Mouse (Mus musculus) hindbrain, postnatal 0 days (tissue): ENCODE data around the gene Sh3gl2. TPM values are rescaled to one million over a fixed set of nuclear protein-coding genes. Genes with fewer than 3 reads are reported as not detected.

ENCODE experiments used
- ATAC-seq: fragments of 200-750 bp; cut with Nextera tagmentation; 2 replicates; pipeline ENCODE4 v1.8.0; 2017; ENCODE audit warnings: mild to moderate bottlenecking, moderate TSS enrichment, moderate library complexity
- DNase-seq: peaks from one replicate; pipeline ENCODE4 v3.0.0-alpha.2; 2015; ENCODE audit warnings: low spot score
- H3K27ac ChIP-seq: fragments of 300-500 bp; sonication (generic); 2 replicates; pipeline ENCODE4 v1.5.1; 2014; ENCODE audit warnings: mild to moderate bottlenecking
- H3K27me3 ChIP-seq: fragments of 300-500 bp; sonication (generic); 2 replicates; pipeline ENCODE4 v1.6.1; 2014; ENCODE audit warnings: low read length, mixed read lengths; ENCODE audit not compliant: insufficient read depth
- H3K36me3 ChIP-seq: fragments of 300-500 bp; sonication (generic); 2 replicates; pipeline ENCODE4 v1.6.1; 2014; ENCODE audit warnings: low read length, mixed read lengths; ENCODE audit not compliant: insufficient read depth
- H3K4me1 ChIP-seq: fragments of 300-500 bp; sonication (generic); 2 replicates; pipeline ENCODE4 v1.6.1; 2014; ENCODE audit warnings: antibody characterized with exemption, low read length, mixed read lengths; ENCODE audit not compliant: insufficient read depth
- H3K4me2 ChIP-seq: fragments of 300-500 bp; sonication (generic); 2 replicates; pipeline ENCODE4 v1.6.1; 2014; ENCODE audit warnings: low read depth, mild to moderate bottlenecking, low read length, moderate library complexity, mixed read lengths
- H3K4me3 ChIP-seq: fragments of 300-500 bp; sonication (generic); 2 replicates; pipeline ENCODE4 v1.5.1; 2014; ENCODE audit warnings: low read length
- H3K9ac ChIP-seq: fragments of 300-500 bp; sonication (generic); replicated peaks from 2 replicates; pipeline ENCODE4 v1.6.1; 2014; ENCODE audit warnings: mild to moderate bottlenecking, low read length, moderate library complexity, mixed read lengths
- H3K9me3 ChIP-seq: fragments of 300-500 bp; sonication (generic); 2 replicates; pipeline ENCODE4 v1.6.1; 2016; ENCODE audit warnings: low read length, mixed read lengths
- CTCF ChIP-seq: IDR thresholded peaks from 2 replicates; pipeline ENCODE4 v1.5.1; 2016; ENCODE audit warnings: antibody characterized with exemption, control low read depth, low read depth
- WGBS: fragments of 180-500 bp; shearing (Covaris S2); extraction: QIAGEN DNeasy Blood & Tissue Kit; methylation state at CpG from one replicate; pipeline ENCODE4 v1.1.7; 2014; 5-methylcytosine and 5-hydroxymethylcytosine counted together
- polyA plus RNA-seq: library from polyadenylated mRNA; unstranded; fragments of >200 nt; fragmentation: Nextera tagmentation; extraction: Ambion mirVana; gene quantifications from 2 replicates; pipeline ENCODE4 v1.2.1, GENCODE M21; 2015
- total RNA-seq: library from RNA; depleted of rRNA; stranded (reverse); fragments of >200 nt; gene quantifications from 2 replicates; pipeline ENCODE4 v1.2.3, GENCODE M21; 2014

The Sh3gl2 gene
- total and polyA plus RNA-seq, 2 experiments from 2014 or later = 41.9 to 129 TPM

DNA sequence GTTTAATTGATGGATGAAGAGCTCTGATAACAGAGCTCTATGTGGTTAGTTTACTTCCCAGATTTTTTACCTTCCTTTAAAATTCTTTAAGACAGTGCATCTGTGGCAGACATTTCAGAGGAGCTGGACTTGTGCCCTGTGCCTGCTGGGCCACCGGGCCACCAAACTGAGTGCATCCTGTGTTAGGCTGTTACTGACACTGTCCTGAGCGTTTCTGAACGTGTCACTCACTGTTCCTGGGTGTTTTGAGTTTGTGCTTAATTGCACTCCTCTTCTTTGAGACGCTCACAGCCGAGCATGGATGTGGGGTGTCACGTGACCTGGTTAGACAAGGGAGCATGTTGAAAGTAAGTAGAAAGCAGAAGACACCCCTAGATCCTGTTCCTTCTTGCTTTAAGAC lies 57.2 kb downstream of the Sh3gl2 start:
- ATAC-seq = 0 out of 2 replicates have a peak, but pooled peaks have one; percentile 27
- H3K4me2 ChIP-seq = no peak overlapping the region
- no peaks in the 10 kb centered on the region for H3K36me3 ChIP-seq
- H3K27me3 ChIP-seq = no peaks in the 10 kb centered on the region
- no peak overlapping the region for H3K9ac ChIP-seq
- WGBS = 31% methylated on average over 6 of the region's 6 CpGs
- TF ChIP-seq CTCF = no peak
- H3K4me1 ChIP-seq = peaks cover 18% of the 10 kb centered on the region
- peak overlapping the region; percentile 81 for H3K27ac ChIP-seq
- H3K9me3 ChIP-seq = no peaks in the 10 kb centered on the region
- no peak overlapping the region for H3K4me3 ChIP-seq
- peak; percentile 25 for DNase-seq

DNA sequence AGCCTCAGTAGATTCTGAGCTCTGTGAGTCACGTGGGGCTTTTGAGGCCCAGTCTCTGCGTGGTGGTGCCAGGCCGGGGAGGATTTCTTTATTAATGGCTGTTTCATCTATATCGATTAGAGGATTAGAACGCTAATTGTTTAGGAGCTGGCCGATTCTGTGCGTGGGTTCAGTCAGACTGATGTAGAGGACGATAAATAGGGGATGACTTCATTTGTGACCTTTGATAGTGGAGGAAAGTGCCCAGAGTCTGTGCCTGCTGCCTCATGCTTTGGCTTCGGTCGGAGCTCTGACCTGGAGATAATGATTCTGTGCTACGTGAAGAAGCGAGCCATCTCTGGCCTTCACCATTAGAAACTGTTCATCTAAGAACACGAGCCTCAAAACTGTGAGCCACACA lies 57.7 kb downstream of the Sh3gl2 start:
- 69% methylated on average over 13 of the region's 13 CpGs for WGBS
- peaks cover 18% of the 10 kb centered on the region for H3K4me1 ChIP-seq
- DNase-seq = no peak
- H3K9me3 ChIP-seq = no peaks in the 10 kb centered on the region
- H3K27ac ChIP-seq = peak overlapping the region; percentile 81
- no peak overlapping the region for H3K4me3 ChIP-seq
- ATAC-seq = 0 out of 2 replicates have a peak, but pooled peaks have one; percentile 9
- no peak overlapping the region for H3K9ac ChIP-seq
- no peaks in the 10 kb centered on the region for H3K27me3 ChIP-seq
- TF ChIP-seq CTCF = no peak
- H3K4me2 ChIP-seq = no peak overlapping the region
- H3K36me3 ChIP-seq = no peaks in the 10 kb centered on the region

- DNase-seq = no peak
- H3K36me3 ChIP-seq = no peaks in the 10 kb centered on the region
- H3K4me1 ChIP-seq = peaks cover 3% of the 10 kb centered on the region
- H3K9ac ChIP-seq = no peak overlapping the region
- H3K4me3 ChIP-seq = no peak overlapping the region
- no peak overlapping the region for H3K4me2 ChIP-seq
- H3K27ac ChIP-seq = no peak overlapping the region
- WGBS = 55% methylated on average over 2 of the region's 2 CpGs
- TF ChIP-seq CTCF = no peak
- H3K27me3 ChIP-seq = no peaks in the 10 kb centered on the region
- no peak for ATAC-seq
- H3K9me3 ChIP-seq = no peaks in the 10 kb centered on the region
Observed at GRCm38 (mm10) chr4:85267456-85267855, 62.5 kb downstream of the Sh3gl2 start.

- no peak overlapping the region for H3K4me2 ChIP-seq
- TF ChIP-seq CTCF = no peak
- no peak overlapping the region for H3K9ac ChIP-seq
- DNase-seq (no peak), ATAC-seq (peak; percentile 69)
- H3K9me3 ChIP-seq = no peaks in the 10 kb centered on the region
- no peak overlapping the region for H3K4me3 ChIP-seq
- H3K4me1 ChIP-seq = no peaks in the 10 kb centered on the region; the same call in none of the 2 replicates
- no peaks in the 10 kb centered on the region for H3K27me3 ChIP-seq
- no peaks in the 10 kb centered on the region for H3K36me3 ChIP-seq
- H3K27ac ChIP-seq = peak overlapping the region; percentile 42; the same call in 1 of the 2 replicates
- 68% methylated on average over 4 of the region's 4 CpGs for WGBS
Observed at GRCm38 (mm10) chr4:85272877-85273276, 68.0 kb downstream of the Sh3gl2 start.

DNA sequence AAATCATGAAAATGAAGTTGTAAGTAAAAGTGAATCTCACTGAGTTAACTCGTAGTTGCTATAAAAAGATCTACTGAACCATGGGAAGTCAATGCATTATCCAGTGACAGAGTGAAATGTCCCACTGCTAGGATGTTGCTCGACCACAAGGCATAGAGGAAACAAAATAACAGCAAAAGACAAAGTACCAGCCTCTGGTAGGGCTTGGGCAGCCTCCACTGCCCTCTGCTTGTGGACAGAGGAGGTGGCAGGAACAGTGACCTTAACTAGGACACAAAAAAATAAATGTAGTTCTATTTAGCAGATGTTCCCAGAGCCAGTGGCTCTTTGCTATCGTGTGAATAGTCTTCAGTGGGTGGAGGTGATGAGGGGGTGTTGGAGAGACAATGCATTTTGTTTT lies 68.5 kb downstream of the Sh3gl2 start:
- Histone ChIP-seq H3K27me3 (no peaks in the 10 kb centered on the region), H3K27ac (0 out of 2 replicates have a peak overlapping the region, but pooled peaks have one; percentile 42), H3K4me3 (no peak overlapping the region), H3K4me1 (no peaks in the 10 kb centered on the region; the same call in none of the 2 replicates), H3K9me3 (no peaks in the 10 kb centered on the region), H3K36me3 (no peaks in the 10 kb centered on the region), H3K4me2 (no peak overlapping the region), H3K9ac (no peak overlapping the region)
- WGBS = 44% methylated on average over 3 of the region's 3 CpGs
- ATAC-seq (peak; percentile 74; the same call in 1 of the 2 replicates), DNase-seq (peak; percentile 31)
- TF ChIP-seq CTCF = peak; percentile 65

- TF ChIP-seq CTCF = no peak
- Histone ChIP-seq H3K27ac (0 out of 2 replicates have a peak overlapping the region, but pooled peaks have one; percentile 15), H3K4me1 (no peaks in the 10 kb centered on the region), H3K4me2 (no peak overlapping the region), H3K36me3 (no peaks in the 10 kb centered on the region), H3K9me3 (no peaks in the 10 kb centered on the region), H3K27me3 (no peaks in the 10 kb centered on the region), H3K9ac (no peak overlapping the region), H3K4me3 (no peak overlapping the region)
- ATAC-seq (no peak), DNase-seq (no peak)
- WGBS = 89% methylated on average over 9 of the region's 9 CpGs
Observed at GRCm38 (mm10) chr4:85283151-85283550, 78.2 kb downstream of the Sh3gl2 start.

- TF ChIP-seq CTCF = no peak
- Histone ChIP-seq H3K4me3 (no peak overlapping the region), H3K9me3 (no peaks in the 10 kb centered on the region), H3K27me3 (no peaks in the 10 kb centered on the region), H3K4me1 (no peaks in the 10 kb centered on the region), H3K27ac (no peak overlapping the region), H3K4me2 (no peak overlapping the region), H3K36me3 (no peaks in the 10 kb centered on the region), H3K9ac (no peak overlapping the region)
- DNase-seq (no peak), ATAC-seq (no peak)
- 78% methylated on average over 1 of the region's 1 CpGs for WGBS
Observed at GRCm38 (mm10) chr4:85289990-85290389, 85.1 kb downstream of the Sh3gl2 start.
